Mouse (Mus musculus) erythroblast, embryonic 14.5 days (primary cell): Measurements from ENCODE around the gene Marc2. TPM values are rescaled to one million over a fixed set of nuclear protein-coding genes. Genes with fewer than 3 reads are reported as not detected.

ENCODE experiments used
- H3K27me3 ChIP-seq: 2 replicates; pipeline ENCODE4 v1.6.1; 2012; ENCODE audit warnings: inconsistent platforms; ENCODE audit not compliant: control insufficient read depth
- H3K36me3 ChIP-seq: 2 replicates; pipeline ENCODE4 v1.6.1; 2012; ENCODE audit warnings: mild to moderate bottlenecking, inconsistent platforms; ENCODE audit not compliant: control insufficient read depth
- H3K4me1 ChIP-seq: 2 replicates; pipeline ENCODE4 v1.6.1; 2012; ENCODE audit warnings: inconsistent platforms; ENCODE audit not compliant: control insufficient read depth
- H3K4me3 ChIP-seq: replicated peaks from 2 replicates; pipeline ENCODE3; 2012; ENCODE audit warnings: moderate library complexity, mild to moderate bottlenecking, inconsistent platforms
- H3K9me3 ChIP-seq: 2 replicates; pipeline ENCODE4 v1.6.1; 2012; ENCODE audit warnings: low read length, inconsistent platforms, mixed read lengths; ENCODE audit not compliant: control insufficient read depth
- GATA1 ChIP-seq: IDR thresholded peaks from 2 replicates; pipeline ENCODE4 v1.6.1; 2012; ENCODE audit warnings: low read length, inconsistent platforms, mixed read lengths
- TAL1 ChIP-seq: IDR thresholded peaks from 3 replicates; pipeline ENCODE4 v1.6.1; 2012; ENCODE audit warnings: low read length, inconsistent platforms, mixed read lengths
- polyA plus RNA-seq: library from polyadenylated mRNA; stranded (reverse); fragments of >175 nt; gene quantifications from 2 replicates; pipeline ENCODE4 v1.2.3, GENCODE M21; 2012

Marc2 gene
- polyA plus RNA-seq: 4.6 and 6.8 TPM in 2 replicates

DNA sequence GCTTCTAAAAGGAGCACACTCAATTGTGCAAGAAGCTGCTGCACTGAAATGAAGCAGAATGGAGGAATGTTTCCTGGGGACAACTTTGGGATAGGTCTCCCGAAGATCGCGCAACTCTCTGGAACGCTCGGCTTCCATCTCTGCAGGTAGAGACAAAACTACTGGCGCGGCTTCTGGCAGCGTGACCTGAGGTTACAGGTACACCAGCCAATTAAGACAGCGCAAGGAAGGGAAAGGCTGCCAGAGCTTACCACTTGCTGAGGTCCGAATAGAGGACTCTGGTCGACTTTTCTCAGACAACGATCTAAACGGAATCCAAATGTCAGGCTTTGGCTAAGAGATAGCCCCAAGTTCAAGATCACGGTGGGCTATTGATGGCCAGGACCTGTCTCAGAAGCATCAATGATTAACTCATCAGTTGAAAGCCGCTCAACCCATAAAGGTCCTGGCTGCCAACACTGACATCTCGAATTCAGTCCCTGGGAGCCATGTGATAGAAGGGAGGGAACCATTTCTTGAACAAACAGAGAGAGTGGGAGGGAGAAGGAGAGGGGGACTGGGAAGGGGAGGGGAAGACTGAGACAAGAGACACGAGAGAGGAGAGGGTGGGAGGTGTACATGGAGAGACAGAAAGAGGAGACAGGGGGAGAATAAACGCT is at the start of gene Marc2:
TSS of gene Marc2 (minus strand) at position 360 of the 659 bp plus-strand sequence.
- peaks cover 65% of the 10 kb centered on the region for H3K4me1 ChIP-seq
- peaks cover 3% of the 10 kb centered on the region for H3K36me3 ChIP-seq
- H3K27me3 ChIP-seq: no peaks in the 10 kb centered on the region
- no peaks in the 10 kb centered on the region for H3K9me3 ChIP-seq
- peak within 1 kb of the TSS; percentile 73 for H3K4me3 ChIP-seq
- TF ChIP-seq TAL1: no peak
- TF ChIP-seq GATA1: no peak

DNA sequence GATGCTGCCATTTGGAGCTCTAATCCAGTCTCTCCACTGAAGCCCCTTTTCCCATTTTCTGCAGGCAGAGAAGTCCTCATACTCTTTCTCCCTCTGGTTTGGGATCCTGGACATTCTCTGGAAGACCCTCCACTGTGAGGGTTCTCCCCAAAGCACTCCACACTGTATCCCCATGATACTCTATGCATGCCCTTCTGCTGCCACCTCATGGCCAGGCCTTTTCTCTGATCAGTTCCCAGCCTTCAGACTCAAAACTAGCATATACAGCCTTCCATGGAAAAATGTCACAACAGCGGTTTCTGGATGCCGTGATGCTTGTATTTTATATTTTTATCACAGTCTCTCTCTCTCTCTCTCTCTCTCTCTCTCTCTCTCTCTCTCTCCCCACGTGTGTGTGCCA is 45.7 kb upstream of the Marc2 start:
- Histone ChIP-seq H3K36me3 (no peaks in the 10 kb centered on the region), H3K4me1 (no peaks in the 10 kb centered on the region), H3K27me3 (no peaks in the 10 kb centered on the region), H3K9me3 (no peaks in the 10 kb centered on the region), H3K4me3 (no peak overlapping the region)
- TF ChIP-seq GATA1 (no peak), TAL1 (no peak)

DNA sequence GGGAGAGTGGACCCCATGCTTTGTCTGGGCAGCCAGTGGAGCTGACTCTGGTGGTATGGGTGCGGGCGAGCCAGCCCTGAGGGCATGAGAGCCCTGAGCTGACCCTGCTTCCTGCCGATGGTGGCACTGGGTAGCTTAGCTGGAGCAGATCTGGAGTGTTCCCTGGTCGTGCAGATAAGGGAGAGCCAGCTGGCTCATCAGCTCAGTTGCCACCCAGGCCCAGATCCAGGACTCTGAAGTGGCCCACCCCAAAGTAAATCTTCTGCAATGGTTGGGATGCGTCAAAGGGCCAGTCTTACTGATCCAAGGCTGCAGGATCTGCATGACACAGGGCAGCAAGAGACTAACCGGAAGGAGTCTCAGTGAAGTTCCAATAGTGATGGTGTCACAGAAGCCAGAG is 43.2 kb upstream of the Marc2 start:
- Histone ChIP-seq H3K4me3 (no peak overlapping the region), H3K27me3 (no peaks in the 10 kb centered on the region), H3K9me3 (no peaks in the 10 kb centered on the region), H3K4me1 (no peaks in the 10 kb centered on the region), H3K36me3 (no peaks in the 10 kb centered on the region)
- TF ChIP-seq TAL1: no peak
- no peak for TF ChIP-seq GATA1

DNA sequence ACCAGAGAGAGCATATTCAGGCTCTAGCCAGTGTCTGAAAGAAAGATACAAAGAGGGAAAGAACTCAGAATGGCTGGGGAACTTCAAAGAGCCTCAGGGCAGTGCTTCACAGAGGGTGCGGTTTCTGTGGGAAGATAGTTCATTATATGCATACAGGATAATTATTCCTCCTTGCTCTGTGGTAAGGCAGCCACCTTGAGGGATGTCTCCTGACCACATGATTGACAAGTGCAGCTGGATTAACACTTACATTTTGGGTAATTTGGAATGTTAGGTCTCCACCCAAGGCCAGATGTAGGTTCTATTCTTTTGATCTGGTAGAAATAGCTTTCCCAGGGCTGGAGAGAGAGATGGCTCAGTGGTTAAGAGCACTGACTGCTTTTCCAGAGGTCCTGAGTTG is 39.9 kb upstream of the Marc2 start:
- Histone ChIP-seq H3K9me3 (no peaks in the 10 kb centered on the region), H3K27me3 (peaks cover 31% of the 10 kb centered on the region), H3K4me1 (no peaks in the 10 kb centered on the region), H3K4me3 (no peak overlapping the region), H3K36me3 (no peaks in the 10 kb centered on the region)
- no peak for TF ChIP-seq GATA1
- no peak for TF ChIP-seq TAL1

DNA sequence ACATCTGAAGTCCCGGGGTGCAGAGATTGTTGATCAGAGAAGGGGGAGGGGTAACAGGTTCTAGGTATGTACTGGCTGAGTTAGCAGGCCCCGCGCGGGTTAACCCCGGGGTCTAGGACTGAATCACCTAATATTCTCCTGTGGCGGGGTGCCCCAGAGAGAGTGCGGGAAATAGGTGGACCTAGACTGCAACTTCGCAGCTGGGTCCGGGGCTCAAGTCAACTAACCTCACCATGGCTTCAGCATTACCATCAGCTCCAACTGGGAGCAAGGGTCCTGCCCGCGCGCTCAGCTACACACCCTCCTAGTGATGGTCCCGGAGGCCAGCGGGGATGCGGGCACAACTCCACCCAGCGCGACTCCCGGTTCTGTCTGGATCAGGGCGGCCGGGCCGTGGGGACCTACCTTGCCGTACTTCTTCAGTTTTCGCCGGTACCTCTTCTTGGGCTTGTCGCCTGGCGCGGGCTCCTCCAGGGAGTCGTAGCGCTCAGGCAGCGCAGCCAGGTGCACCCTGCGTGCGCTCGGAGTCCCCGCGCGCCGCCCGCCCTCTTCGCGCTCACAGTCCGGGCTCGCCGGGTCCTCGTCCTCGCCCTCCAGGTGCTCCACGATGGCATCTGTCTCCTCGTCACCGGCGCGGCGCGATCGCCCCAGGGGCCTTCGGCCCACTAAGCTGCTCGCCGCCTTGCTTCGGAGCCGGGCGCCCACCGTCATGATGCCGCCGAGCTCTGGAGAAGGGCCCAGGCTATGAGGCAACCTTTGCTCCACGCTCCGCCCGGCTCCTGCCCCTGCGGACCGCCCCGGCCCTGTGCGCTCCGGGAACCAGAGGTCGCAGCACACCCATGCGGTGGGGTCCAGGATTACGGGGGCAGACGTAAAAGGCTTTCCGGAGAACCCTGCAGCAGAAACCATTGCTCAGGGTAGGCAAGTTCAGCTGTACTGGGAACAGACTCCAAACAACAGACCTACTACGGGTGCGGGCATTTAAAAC is 36.3 kb upstream of the Marc2 start, which contains the start of gene C130074G19Rik:
TSS of gene C130074G19Rik (minus strand) at position 938 of the 988 bp plus-strand sequence.
- peak within 1 kb of the TSS; percentile 56 for H3K4me3 ChIP-seq
- no peak for TF ChIP-seq TAL1
- no peak for TF ChIP-seq GATA1
- H3K4me1 ChIP-seq: no peaks in the 10 kb centered on the region
- H3K9me3 ChIP-seq: no peaks in the 10 kb centered on the region
- H3K36me3 ChIP-seq: no peaks in the 10 kb centered on the region; the same call in 1 of the 2 replicates
- peaks cover 35% of the 10 kb centered on the region for H3K27me3 ChIP-seq

DNA sequence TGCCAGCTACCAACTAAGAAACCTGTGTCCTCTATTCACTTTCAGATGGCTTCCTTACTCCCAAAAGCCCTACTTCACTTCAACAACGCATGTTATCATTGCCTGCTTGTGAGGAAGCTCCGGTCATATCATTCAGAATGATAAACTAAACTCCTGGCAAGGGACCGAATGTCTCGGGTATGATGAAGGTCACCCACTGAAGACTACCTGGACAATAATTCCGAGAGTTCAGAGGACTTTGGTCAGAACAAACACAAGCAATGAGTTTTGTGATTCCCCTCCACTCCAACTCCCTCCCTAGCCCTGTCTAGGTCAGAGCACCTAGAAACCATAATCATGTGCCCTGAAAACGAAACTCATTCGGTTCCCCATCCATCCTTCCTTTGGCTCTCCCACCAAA is 35.6 kb upstream of the Marc2 start:
- Histone ChIP-seq H3K4me3 (peak overlapping the region; percentile 56), H3K36me3 (no peaks in the 10 kb centered on the region; the same call in 1 of the 2 replicates), H3K27me3 (peaks cover 35% of the 10 kb centered on the region), H3K4me1 (no peaks in the 10 kb centered on the region), H3K9me3 (no peaks in the 10 kb centered on the region)
- TF ChIP-seq TAL1 (no peak), GATA1 (no peak)

DNA sequence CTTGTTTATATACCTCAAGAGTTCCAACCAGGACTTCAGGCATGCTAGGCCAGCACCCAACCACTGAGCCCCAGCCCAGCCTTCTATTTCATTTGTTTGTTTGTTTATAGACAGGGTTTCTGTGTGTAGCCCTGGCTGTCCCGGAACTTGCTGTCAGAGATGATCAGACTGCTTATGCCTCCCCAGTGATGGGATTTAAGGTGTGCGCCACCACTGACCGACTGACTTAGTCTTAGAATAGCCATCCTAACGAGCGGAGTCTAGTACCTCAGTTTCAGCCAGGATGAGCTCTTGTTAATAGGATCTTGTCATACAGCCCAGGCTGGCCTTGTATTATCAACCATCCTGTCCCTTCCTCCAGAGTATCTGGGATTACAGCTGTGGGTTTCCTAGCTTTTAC is 35.0 kb upstream of the Marc2 start:
- Histone ChIP-seq H3K27me3 (peaks cover 35% of the 10 kb centered on the region), H3K4me3 (peak overlapping the region; percentile 56), H3K4me1 (no peaks in the 10 kb centered on the region), H3K9me3 (no peaks in the 10 kb centered on the region), H3K36me3 (no peaks in the 10 kb centered on the region; the same call in 1 of the 2 replicates)
- no peak for TF ChIP-seq GATA1
- TF ChIP-seq TAL1: no peak

DNA sequence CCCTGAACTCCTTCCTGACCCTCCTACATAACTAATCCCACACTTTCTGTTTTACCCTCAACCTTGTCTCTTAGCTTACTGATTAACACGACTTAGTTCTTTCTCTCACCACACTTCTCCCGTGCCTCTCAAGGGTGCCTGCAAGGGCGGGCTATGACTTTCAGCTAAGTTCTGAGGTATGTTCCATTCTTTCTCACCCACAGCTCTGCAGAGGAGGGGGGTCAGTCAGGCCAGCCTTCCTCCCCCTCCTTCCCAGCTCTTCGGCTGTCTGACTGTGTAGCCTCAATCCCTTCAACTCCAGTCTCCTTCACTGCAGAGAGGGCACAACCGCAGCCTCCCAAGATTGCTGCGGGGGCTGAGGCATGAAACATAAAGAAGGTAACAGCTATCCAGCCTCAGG is 32.6 kb upstream of the Marc2 start:
- Histone ChIP-seq H3K4me1 (no peaks in the 10 kb centered on the region), H3K4me3 (no peak overlapping the region), H3K9me3 (no peaks in the 10 kb centered on the region), H3K36me3 (no peaks in the 10 kb centered on the region; the same call in 1 of the 2 replicates), H3K27me3 (peaks cover 31% of the 10 kb centered on the region)
- no peak for TF ChIP-seq TAL1
- no peak for TF ChIP-seq GATA1

DNA sequence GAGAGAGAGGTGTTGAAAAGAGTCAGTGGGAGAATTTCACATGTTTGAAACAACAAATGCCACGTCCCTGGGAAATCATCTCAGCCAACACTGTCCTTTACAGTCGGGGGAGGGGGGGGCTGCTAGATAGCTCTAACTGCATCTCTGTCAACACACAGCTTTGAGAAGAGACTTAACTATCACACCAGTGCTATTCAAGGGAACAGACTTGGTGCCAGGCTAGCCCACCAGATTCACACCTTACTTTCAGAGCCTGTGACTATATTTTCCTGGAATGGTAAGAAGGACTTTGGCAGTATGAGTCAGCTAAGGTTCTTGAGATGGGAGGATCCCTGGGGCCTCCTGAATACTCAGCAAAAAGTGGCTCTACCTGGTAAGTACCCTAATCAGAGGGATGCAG is 31.1 kb upstream of the Marc2 start:
- Histone ChIP-seq H3K27me3 (peaks cover 16% of the 10 kb centered on the region), H3K9me3 (no peaks in the 10 kb centered on the region), H3K4me1 (no peaks in the 10 kb centered on the region), H3K4me3 (no peak overlapping the region), H3K36me3 (no peaks in the 10 kb centered on the region; the same call in 1 of the 2 replicates)
- TF ChIP-seq TAL1 (no peak), GATA1 (no peak)
